Mouse (Mus musculus) limb, embryonic 13.5 days (tissue): ENCODE results near the gene Serpina3a. TPM values are rescaled to one million over a fixed set of nuclear protein-coding genes. Genes with fewer than 3 reads are reported as not detected.

Experiments
- ATAC-seq: fragments of 200-750 bp; cut with Nextera tagmentation; 2 replicates; pipeline ENCODE4 v1.8.0; 2017; ENCODE audit warnings: low read depth, moderate number of reproducible peaks, moderate TSS enrichment; ENCODE audit not compliant: low FRiP score
- H3K27ac ChIP-seq: fragments of 300-500 bp; sonication (generic); 2 replicates; pipeline ENCODE4 v1.5.1; 2015; ENCODE audit warnings: inconsistent platforms, mild to moderate bottlenecking, moderate library complexity
- H3K27me3 ChIP-seq: fragments of 300-500 bp; sonication (generic); 2 replicates; pipeline ENCODE4 v1.6.1; 2015; ENCODE audit warnings: mild to moderate bottlenecking, inconsistent platforms
- H3K36me3 ChIP-seq: fragments of 300-500 bp; sonication (generic); 2 replicates; pipeline ENCODE4 v1.6.1; 2015; ENCODE audit warnings: inconsistent platforms, mild to moderate bottlenecking, moderate library complexity
- H3K4me1 ChIP-seq: fragments of 300-500 bp; sonication (generic); 2 replicates; pipeline ENCODE4 v1.6.1; 2015; ENCODE audit warnings: inconsistent platforms
- H3K4me2 ChIP-seq: fragments of 300-500 bp; sonication (generic); replicated peaks from 2 replicates; pipeline ENCODE4 v1.6.1; 2015; ENCODE audit warnings: inconsistent platforms, mild to moderate bottlenecking, moderate library complexity
- H3K4me3 ChIP-seq: fragments of 300-500 bp; sonication (generic); 2 replicates; pipeline ENCODE4 v1.5.1; 2015; ENCODE audit warnings: moderate library complexity, mild to moderate bottlenecking, inconsistent platforms
- H3K9ac ChIP-seq: fragments of 300-500 bp; sonication (generic); 2 replicates; pipeline ENCODE4 v1.6.1; 2015; ENCODE audit warnings: mild to moderate bottlenecking, inconsistent platforms
- H3K9me3 ChIP-seq: fragments of 300-500 bp; sonication (generic); 2 replicates; pipeline ENCODE4 v1.6.1; 2016; ENCODE audit warnings: inconsistent platforms
- WGBS: fragments of 180-500 bp; shearing (Covaris S2); methylation state at CpG from one replicate; pipeline ENCODE4 v1.1.7; 2015; 5-methylcytosine and 5-hydroxymethylcytosine counted together
- polyA plus RNA-seq: library from polyadenylated mRNA; unstranded; fragments of >200 nt; fragmentation: Nextera tagmentation; extraction: Ambion mirVana; gene quantifications from 2 replicates; pipeline ENCODE4 v1.2.1, GENCODE M21; 2015

Gene Serpina3a
- polyA plus RNA-seq, 1 experiment from 2014 or later: not detected

- no peak for ATAC-seq
- 77% methylated on average over 2 of the region's 2 CpGs for WGBS
- Histone ChIP-seq H3K36me3 (no peaks in the 10 kb centered on the region), H3K4me1 (no peaks in the 10 kb centered on the region), H3K27ac (no peak overlapping the region), H3K9ac (no peak overlapping the region), H3K4me2 (no peak overlapping the region), H3K9me3 (no peaks in the 10 kb centered on the region), H3K27me3 (no peaks in the 10 kb centered on the region), H3K4me3 (no peak overlapping the region)
Measured at GRCm38 (mm10) chr12:104108507-104108906, 4.0 kb upstream of the Serpina3a start.

GRCm38 (mm10) chr12:104114921-104115579 lies 2.5 kb downstream of the Serpina3a start:
- Histone ChIP-seq H3K9me3 (no peaks in the 10 kb centered on the region), H3K9ac (no peak overlapping the region), H3K4me3 (no peak overlapping the region), H3K36me3 (no peaks in the 10 kb centered on the region), H3K27me3 (no peaks in the 10 kb centered on the region), H3K4me1 (no peaks in the 10 kb centered on the region), H3K4me2 (no peak overlapping the region), H3K27ac (no peak overlapping the region)
- no peak for ATAC-seq
- WGBS: 51% methylated on average over 3 of the region's 3 CpGs

- Histone ChIP-seq H3K4me3 (no peak overlapping the region), H3K9me3 (no peaks in the 10 kb centered on the region), H3K4me2 (no peak overlapping the region), H3K4me1 (no peaks in the 10 kb centered on the region), H3K27ac (no peak overlapping the region), H3K27me3 (no peaks in the 10 kb centered on the region), H3K36me3 (no peaks in the 10 kb centered on the region), H3K9ac (no peak overlapping the region)
- ATAC-seq: no peak
- WGBS: 94% methylated on average over 1 of the region's 1 CpGs
Measured at GRCm38 (mm10) chr12:104123097-104123496, 10.6 kb downstream of the Serpina3a start.

- ATAC-seq: no peak
- 90% methylated on average over 2 of the region's 2 CpGs for whole genome bisulfite sequencing
- Histone ChIP-seq H3K36me3 (no peaks in the 10 kb centered on the region), H3K4me3 (no peak overlapping the region), H3K4me2 (no peak overlapping the region), H3K9me3 (no peaks in the 10 kb centered on the region), H3K27ac (no peak overlapping the region), H3K9ac (no peak overlapping the region), H3K4me1 (no peaks in the 10 kb centered on the region), H3K27me3 (no peaks in the 10 kb centered on the region)
Measured at GRCm38 (mm10) chr12:104123996-104124395, 11.5 kb downstream of the Serpina3a start.

GRCm38 (mm10) chr12:104125021-104125560 lies 12.6 kb downstream of the Serpina3a start:
- Histone ChIP-seq H3K4me3 (no peak overlapping the region), H3K4me2 (no peak overlapping the region), H3K36me3 (no peaks in the 10 kb centered on the region), H3K4me1 (no peaks in the 10 kb centered on the region), H3K9me3 (no peaks in the 10 kb centered on the region), H3K27me3 (no peaks in the 10 kb centered on the region), H3K27ac (no peak overlapping the region), H3K9ac (no peak overlapping the region)
- 77% methylated on average over 5 of the region's 5 CpGs for WGBS
- ATAC-seq: no peak

GRCm38 (mm10) chr12:104127696-104128095 lies 15.2 kb downstream of the Serpina3a start, which contains the start of gene Serpina3b:
Gene Serpina3b, plus strand, starts transcription at chr12:104127996.
- H3K36me3 ChIP-seq: no peaks in the 10 kb centered on the region
- H3K4me3 ChIP-seq: no peak within 1 kb of the TSS
- no peak within 1 kb of the TSS for H3K27ac ChIP-seq
- H3K4me1 ChIP-seq: no peaks in the 10 kb centered on the region
- H3K4me2 ChIP-seq: no peak within 1 kb of the TSS
- ATAC-seq: no peak
- H3K27me3 ChIP-seq: no peaks in the 10 kb centered on the region
- H3K9me3 ChIP-seq: no peaks in the 10 kb centered on the region
- WGBS: 78% methylated on average over 5 of the region's 5 CpGs
- H3K9ac ChIP-seq: no peak within 1 kb of the TSS

GRCm38 (mm10) chr12:104131041-104131440 lies 18.5 kb downstream of the Serpina3a start:
- H3K9me3 ChIP-seq: no peaks in the 10 kb centered on the region
- no peaks in the 10 kb centered on the region for H3K4me1 ChIP-seq
- no peak overlapping the region for H3K9ac ChIP-seq
- no peaks in the 10 kb centered on the region for H3K36me3 ChIP-seq
- H3K27ac ChIP-seq: no peak overlapping the region
- no peaks in the 10 kb centered on the region for H3K27me3 ChIP-seq
- no peak overlapping the region for H3K4me3 ChIP-seq
- ATAC-seq: no peak
- H3K4me2 ChIP-seq: no peak overlapping the region

GRCm38 (mm10) chr12:104138216-104138615 lies 25.7 kb downstream of the Serpina3a start:
- Histone ChIP-seq H3K9ac (no peak overlapping the region), H3K4me1 (no peaks in the 10 kb centered on the region), H3K27me3 (no peaks in the 10 kb centered on the region), H3K4me3 (no peak overlapping the region), H3K36me3 (no peaks in the 10 kb centered on the region), H3K27ac (no peak overlapping the region), H3K4me2 (no peak overlapping the region), H3K9me3 (no peaks in the 10 kb centered on the region)
- 68% methylated on average over 2 of the region's 2 CpGs for WGBS
- ATAC-seq: no peak

- 90% methylated on average over 4 of the region's 4 CpGs for WGBS
- no peak overlapping the region for H3K27ac ChIP-seq
- H3K9ac ChIP-seq: no peak overlapping the region
- no peak for ATAC-seq
- no peaks in the 10 kb centered on the region for H3K27me3 ChIP-seq
- H3K9me3 ChIP-seq: no peaks in the 10 kb centered on the region
- no peak overlapping the region for H3K4me2 ChIP-seq
- no peak overlapping the region for H3K4me3 ChIP-seq
- no peaks in the 10 kb centered on the region for H3K4me1 ChIP-seq
- H3K36me3 ChIP-seq: no peaks in the 10 kb centered on the region
Measured at GRCm38 (mm10) chr12:104140543-104141103, 28.1 kb downstream of the Serpina3a start.

GRCm38 (mm10) chr12:104141506-104141905 lies 29.0 kb downstream of the Serpina3a start:
- Histone ChIP-seq H3K36me3 (no peaks in the 10 kb centered on the region), H3K4me1 (no peaks in the 10 kb centered on the region), H3K4me3 (no peak overlapping the region), H3K9ac (no peak overlapping the region), H3K27ac (no peak overlapping the region), H3K9me3 (no peaks in the 10 kb centered on the region), H3K27me3 (no peaks in the 10 kb centered on the region), H3K4me2 (no peak overlapping the region)
- no peak for ATAC-seq
- 78% methylated on average over 1 of the region's 1 CpGs for WGBS

GRCm38 (mm10) chr12:104142427-104142826 lies 29.9 kb downstream of the Serpina3a start:
- no peak for ATAC-seq
- Histone ChIP-seq H3K27me3 (no peaks in the 10 kb centered on the region), H3K4me1 (no peaks in the 10 kb centered on the region), H3K36me3 (no peaks in the 10 kb centered on the region), H3K4me3 (no peak overlapping the region), H3K9ac (no peak overlapping the region), H3K4me2 (no peak overlapping the region), H3K9me3 (no peaks in the 10 kb centered on the region), H3K27ac (no peak overlapping the region)
- WGBS: 25% methylated on average over 1 of the region's 1 CpGs

- H3K4me2 ChIP-seq: no peak overlapping the region
- no peaks in the 10 kb centered on the region for H3K36me3 ChIP-seq
- no peaks in the 10 kb centered on the region for H3K27me3 ChIP-seq
- no peak for ATAC-seq
- no peaks in the 10 kb centered on the region for H3K4me1 ChIP-seq
- no peak overlapping the region for H3K9ac ChIP-seq
- no peak overlapping the region for H3K27ac ChIP-seq
- no peaks in the 10 kb centered on the region for H3K9me3 ChIP-seq
- WGBS: 67% methylated on average over 1 of the region's 1 CpGs
- no peak overlapping the region for H3K4me3 ChIP-seq
Measured at GRCm38 (mm10) chr12:104143286-104143685, 30.8 kb downstream of the Serpina3a start.

GRCm38 (mm10) chr12:104145571-104145970 lies 33.0 kb downstream of the Serpina3a start:
- H3K27ac ChIP-seq: no peak overlapping the region
- no peak overlapping the region for H3K4me2 ChIP-seq
- no peak overlapping the region for H3K4me3 ChIP-seq
- WGBS: 87% methylated on average over 2 of the region's 2 CpGs
- no peaks in the 10 kb centered on the region for H3K27me3 ChIP-seq
- no peak for ATAC-seq
- no peak overlapping the region for H3K9ac ChIP-seq
- H3K9me3 ChIP-seq: no peaks in the 10 kb centered on the region
- H3K36me3 ChIP-seq: no peaks in the 10 kb centered on the region
- H3K4me1 ChIP-seq: no peaks in the 10 kb centered on the region
